Mouse (Mus musculus) heart, embryonic 14.5 days (tissue): ENCODE measurements at regions not wholly inside any gene's neighbourhood (a gene's known extent, or its start where the extent isn't known, plus 50 kb on each side); places are given as distances from the start of the nearest gene placed in this dataset.

Experiments used
- ATAC-seq: fragments of 200-750 bp; cut with Nextera tagmentation; 2 replicates; pipeline ENCODE4 v1.8.0; 2017; ENCODE audit warnings: low read depth, moderate TSS enrichment; ENCODE audit not compliant: insufficient number of reproducible peaks, insufficient read depth, low FRiP score
- H3K27ac ChIP-seq, 2 experiments: fragments of 200-500 bp in 1 of 2; fragments of 300-500 bp in 1 of 2; sonication (generic) in 1 of 2; replicated peaks in 1 of 2; 2 replicates each; pipeline ENCODE4 v1.5.1; 2012 to 2014; ENCODE audit warnings: low read depth in 2 of 2, low read length in 2 of 2, control low read depth in 1 of 2, mild to moderate bottlenecking in 1 of 2, mixed read lengths in 1 of 2; ENCODE audit not compliant: control insufficient read depth in 1 of 2, insufficient read depth in 1 of 2
- H3K27me3 ChIP-seq: fragments of 300-500 bp; sonication (generic); 2 replicates; pipeline ENCODE4 v1.6.1; 2014; ENCODE audit warnings: mild to moderate bottlenecking, low read length, control low read depth; ENCODE audit not compliant: control insufficient read depth, insufficient read depth
- H3K36me3 ChIP-seq: fragments of 300-500 bp; sonication (generic); 2 replicates; pipeline ENCODE4 v1.6.1; 2014; ENCODE audit warnings: mild to moderate bottlenecking, control low read depth, low read length, mixed read lengths; ENCODE audit not compliant: control insufficient read depth, insufficient read depth
- H3K4me1 ChIP-seq, 2 experiments: fragments of 200-500 bp in 1 of 2; fragments of 300-500 bp in 1 of 2; sonication (generic) in 1 of 2; 2 replicates each; pipeline ENCODE4 v1.6.1; 2012 to 2014; ENCODE audit warnings: low read length in 2 of 2, control low read depth in 1 of 2, mixed read lengths in 1 of 2; ENCODE audit not compliant: control insufficient read depth in 2 of 2, insufficient read depth in 2 of 2
- H3K4me2 ChIP-seq: fragments of 300-500 bp; sonication (generic); 2 replicates; pipeline ENCODE4 v1.6.1; 2014; ENCODE audit warnings: mild to moderate bottlenecking, low read length
- H3K4me3 ChIP-seq, 2 experiments: fragments of 200-500 bp in 1 of 2; fragments of 300-500 bp in 1 of 2; sonication (generic) in 1 of 2; 2 replicates each; pipeline ENCODE4 v1.5.1; 2012 to 2014; ENCODE audit warnings: low read length in 2 of 2, mild to moderate bottlenecking in 2 of 2, control low read depth in 1 of 2, low read depth in 1 of 2, moderate library complexity in 1 of 2; ENCODE audit not compliant: control insufficient read depth in 1 of 2, insufficient read depth in 1 of 2
- H3K9ac ChIP-seq: fragments of 300-500 bp; sonication (generic); 2 replicates; pipeline ENCODE4 v1.6.1; 2014; ENCODE audit warnings: mild to moderate bottlenecking, low read length
- H3K9me3 ChIP-seq: fragments of 300-500 bp; sonication (generic); 2 replicates; pipeline ENCODE4 v1.6.1; 2016; ENCODE audit warnings: low read length, control low read depth; ENCODE audit not compliant: control insufficient read depth
- WGBS: fragments of 180-500 bp; shearing (Covaris S2); extraction: QIAGEN DNeasy Blood & Tissue Kit; methylation state at CpG from one replicate; pipeline ENCODE4 v1.1.7; 2014; 5-methylcytosine and 5-hydroxymethylcytosine counted together

DNA sequence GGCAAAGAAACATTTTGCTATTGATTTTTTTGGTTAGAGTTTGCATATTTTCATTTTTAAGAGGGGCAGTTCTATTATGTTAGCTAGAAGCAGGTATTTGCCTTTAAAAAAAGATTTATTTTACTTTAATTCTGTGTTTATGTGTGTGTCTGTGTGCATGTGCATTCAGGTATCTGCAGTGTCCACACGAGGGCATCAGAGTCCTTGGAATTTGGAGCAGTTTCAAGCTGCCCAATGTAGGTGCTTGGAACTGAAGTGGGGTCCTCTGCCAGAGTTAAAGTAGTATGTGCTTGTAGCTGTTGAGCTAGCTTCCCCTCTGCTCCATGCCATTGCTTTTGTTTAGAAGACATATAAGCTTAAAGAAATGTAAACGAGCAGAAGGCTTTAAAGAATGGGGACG lies 89.1 kb downstream of the 9330182O14Rik start:
- Histone ChIP-seq H3K27me3 (no peaks in the 10 kb centered on the region), H3K27ac (no peak overlapping the region), H3K4me2 (no peak overlapping the region), H3K36me3 (no peaks in the 10 kb centered on the region), H3K9ac (no peak overlapping the region), H3K9me3 (0 out of 2 replicates have a peak, but pooled peaks cover 4% of the 10 kb centered on the region), H3K4me1 (no peaks in the 10 kb centered on the region), H3K4me3 (no peak overlapping the region)
- 82% methylated on average over 3 of the region's 3 CpGs for WGBS
- ATAC-seq = no peak

DNA sequence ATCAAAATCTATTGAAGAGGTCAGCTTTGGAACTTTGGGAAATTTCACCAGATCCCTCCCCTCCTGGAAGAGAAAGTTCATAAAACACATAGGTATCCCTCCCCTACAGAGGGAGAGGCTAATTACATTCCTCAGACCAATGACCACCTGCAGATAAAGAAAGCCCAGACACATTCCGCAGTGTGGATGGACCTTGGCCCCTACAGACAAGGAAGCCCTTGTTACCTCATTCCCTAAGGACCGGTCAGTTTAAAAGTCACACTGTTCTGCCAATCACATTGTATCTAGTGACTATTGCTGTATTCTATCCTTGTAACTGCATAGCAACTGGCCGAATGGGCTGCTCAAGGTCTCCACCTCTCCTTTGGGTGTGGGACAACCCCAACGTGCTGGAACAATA lies 107.6 kb downstream of the 9330182O14Rik start:
- ATAC-seq = no peak
- no peak overlapping the region for H3K4me2 ChIP-seq
- no peaks in the 10 kb centered on the region for H3K36me3 ChIP-seq
- H3K9ac ChIP-seq = no peak overlapping the region
- H3K4me3 ChIP-seq = no peak overlapping the region
- H3K27me3 ChIP-seq = no peaks in the 10 kb centered on the region
- no peak overlapping the region for H3K27ac ChIP-seq
- H3K4me1 ChIP-seq = no peaks in the 10 kb centered on the region
- H3K9me3 ChIP-seq = no peaks in the 10 kb centered on the region
- 74% methylated on average over 4 of the region's 4 CpGs for WGBS

DNA sequence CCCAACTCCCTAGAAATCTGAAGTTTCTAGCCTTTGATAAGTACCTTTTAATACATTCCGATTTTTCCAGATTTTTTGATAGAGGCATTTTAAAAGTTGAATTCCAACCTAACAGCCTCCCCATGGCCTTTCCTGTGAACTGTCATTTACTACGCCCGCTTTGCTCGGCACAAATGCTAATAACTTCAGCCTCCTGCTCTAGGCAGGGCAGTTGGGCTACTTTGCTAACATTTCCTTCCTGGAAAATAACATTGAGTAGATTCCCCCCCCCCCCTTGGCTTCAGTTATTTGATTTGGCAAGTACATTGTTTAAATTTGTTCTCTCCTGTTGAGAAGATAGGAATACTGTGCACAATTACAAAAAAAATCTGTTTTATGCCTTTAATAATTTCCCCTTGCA lies 114.8 kb downstream of the 9330182O14Rik start:
- no peaks in the 10 kb centered on the region for H3K9me3 ChIP-seq
- H3K4me2 ChIP-seq = no peak overlapping the region
- H3K27ac ChIP-seq = no peak overlapping the region
- H3K9ac ChIP-seq = no peak overlapping the region
- no peaks in the 10 kb centered on the region for H3K36me3 ChIP-seq
- no peaks in the 10 kb centered on the region for H3K4me1 ChIP-seq
- 69% methylated on average over 4 of the region's 4 CpGs for WGBS
- no peak for ATAC-seq
- no peak overlapping the region for H3K4me3 ChIP-seq
- H3K27me3 ChIP-seq = no peaks in the 10 kb centered on the region

DNA sequence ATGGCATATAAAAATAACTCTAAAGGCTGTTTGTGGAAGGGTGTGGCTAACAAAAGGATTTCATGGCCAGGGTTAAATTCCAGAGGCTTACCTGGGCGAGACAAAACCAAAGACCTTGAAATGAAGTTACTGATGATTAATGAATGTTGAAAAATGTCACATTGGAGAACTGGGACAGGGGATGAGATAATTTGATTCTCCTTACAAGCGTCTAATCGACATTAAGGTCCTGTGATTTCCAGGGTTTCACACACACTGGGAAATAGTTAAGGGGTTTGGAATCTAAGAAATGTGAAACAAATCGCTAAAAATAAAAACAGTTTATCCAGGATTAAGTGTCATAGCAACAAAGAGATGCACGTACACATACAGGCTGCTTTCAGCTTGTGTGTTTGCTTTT lies 125.3 kb downstream of the 9330182O14Rik start:
- ATAC-seq = no peak
- Histone ChIP-seq H3K9ac (no peak overlapping the region), H3K27me3 (no peaks in the 10 kb centered on the region)

DNA sequence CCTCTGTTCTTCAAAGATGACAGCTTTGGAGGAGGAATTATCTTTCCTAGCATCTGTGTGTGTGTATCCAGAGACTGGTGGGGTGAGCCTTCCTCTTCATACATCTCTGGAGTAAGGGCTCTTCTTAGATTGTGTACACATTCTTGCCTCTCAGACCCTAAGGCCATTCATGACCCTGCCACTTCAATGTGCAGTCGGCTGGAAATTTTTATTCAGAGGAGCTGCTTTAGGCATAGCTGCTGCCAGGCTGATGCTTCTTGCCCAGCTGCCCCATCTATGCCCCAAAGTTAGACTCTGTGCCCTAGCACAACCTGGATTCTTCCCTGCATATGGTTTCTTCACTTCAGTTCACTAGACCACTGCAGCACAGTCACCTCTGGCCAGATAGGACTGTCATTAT lies 144.9 kb downstream of the 9330182O14Rik start:
- ATAC-seq = no peak
- H3K4me1 ChIP-seq = no peaks in the 10 kb centered on the region
- WGBS = 77% methylated on average over 1 of the region's 1 CpGs
- no peak overlapping the region for H3K4me3 ChIP-seq
- H3K4me2 ChIP-seq = no peak overlapping the region
- H3K9ac ChIP-seq = no peak overlapping the region
- no peaks in the 10 kb centered on the region for H3K27me3 ChIP-seq
- H3K27ac ChIP-seq = no peak overlapping the region
- no peaks in the 10 kb centered on the region for H3K9me3 ChIP-seq
- no peaks in the 10 kb centered on the region for H3K36me3 ChIP-seq

More for the DNA sequence above, 125.3 kb downstream of the 9330182O14Rik start:
- Histone ChIP-seq H3K27ac (no peak overlapping the region), H3K9me3 (no peaks in the 10 kb centered on the region), H3K4me3 (no peak overlapping the region), H3K4me2 (no peak overlapping the region), H3K4me1 (no peaks in the 10 kb centered on the region), H3K36me3 (no peaks in the 10 kb centered on the region)
- 43% methylated on average over 5 of the region's 5 CpGs for WGBS

DNA sequence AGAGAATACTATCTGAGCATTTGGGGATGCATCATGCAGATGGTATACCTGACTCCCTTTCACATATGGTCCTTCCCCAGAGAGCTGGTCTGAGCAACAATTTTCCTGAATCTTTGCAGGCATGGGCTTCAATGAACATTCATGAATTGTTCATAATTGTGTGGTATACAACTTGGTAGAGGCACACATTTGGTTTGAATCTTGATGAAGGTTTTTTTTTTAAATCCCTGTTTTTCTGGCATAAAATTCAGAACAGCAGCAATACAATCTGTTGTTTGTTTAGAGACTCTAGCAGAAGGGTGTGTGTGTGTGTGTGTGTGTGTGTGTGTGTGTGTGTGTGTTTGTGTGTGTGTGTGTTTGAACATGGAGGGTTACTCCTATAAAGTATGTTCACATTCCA lies 146.4 kb downstream of the 9330182O14Rik start:
- ATAC-seq = no peak
- H3K36me3 ChIP-seq = no peaks in the 10 kb centered on the region
- no peaks in the 10 kb centered on the region for H3K9me3 ChIP-seq
- no peak overlapping the region for H3K4me2 ChIP-seq
- no peak overlapping the region for H3K27ac ChIP-seq
- no peaks in the 10 kb centered on the region for H3K27me3 ChIP-seq
- H3K4me3 ChIP-seq = no peak overlapping the region
- no peaks in the 10 kb centered on the region for H3K4me1 ChIP-seq
- H3K9ac ChIP-seq = no peak overlapping the region

DNA sequence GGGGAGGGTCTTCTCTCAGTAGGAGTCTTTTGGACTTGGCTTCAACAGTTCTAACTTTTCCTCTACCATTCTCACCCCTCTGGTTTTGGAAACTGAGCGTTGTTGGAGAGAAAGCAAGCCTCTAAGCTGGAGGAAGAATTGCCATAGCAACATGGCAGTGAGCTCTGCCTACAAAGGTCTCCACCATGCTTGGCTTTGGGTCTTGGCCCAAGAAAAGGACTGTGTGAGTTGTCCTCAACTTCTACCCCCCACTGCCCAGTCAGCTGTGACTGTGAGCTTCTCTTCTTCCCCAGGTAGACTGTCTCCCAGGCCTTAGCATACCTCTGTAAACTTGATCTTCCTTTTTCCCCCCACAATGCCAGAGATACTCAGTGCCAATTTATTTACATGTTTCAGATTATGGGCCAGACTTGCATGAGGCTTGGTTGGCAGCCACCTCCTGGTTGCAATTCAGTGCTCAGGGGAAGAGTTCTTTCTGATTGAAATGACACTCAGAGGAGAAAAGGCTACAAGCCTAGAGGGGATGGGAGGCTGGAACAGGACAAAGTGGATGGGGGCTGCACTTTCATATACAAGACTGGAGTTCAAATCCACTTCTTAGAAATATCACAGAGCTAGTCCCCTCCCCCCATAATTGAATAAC lies 147.0 kb downstream of the 9330182O14Rik start:
- no peaks in the 10 kb centered on the region for H3K36me3 ChIP-seq
- WGBS = 76% methylated on average over 1 of the region's 1 CpGs
- H3K9ac ChIP-seq = no peak overlapping the region
- H3K4me2 ChIP-seq = no peak overlapping the region
- no peak for ATAC-seq
- H3K4me3 ChIP-seq = no peak overlapping the region
- H3K27me3 ChIP-seq = no peaks in the 10 kb centered on the region
- H3K9me3 ChIP-seq = no peaks in the 10 kb centered on the region
- no peak overlapping the region for H3K27ac ChIP-seq
- no peaks in the 10 kb centered on the region for H3K4me1 ChIP-seq

DNA sequence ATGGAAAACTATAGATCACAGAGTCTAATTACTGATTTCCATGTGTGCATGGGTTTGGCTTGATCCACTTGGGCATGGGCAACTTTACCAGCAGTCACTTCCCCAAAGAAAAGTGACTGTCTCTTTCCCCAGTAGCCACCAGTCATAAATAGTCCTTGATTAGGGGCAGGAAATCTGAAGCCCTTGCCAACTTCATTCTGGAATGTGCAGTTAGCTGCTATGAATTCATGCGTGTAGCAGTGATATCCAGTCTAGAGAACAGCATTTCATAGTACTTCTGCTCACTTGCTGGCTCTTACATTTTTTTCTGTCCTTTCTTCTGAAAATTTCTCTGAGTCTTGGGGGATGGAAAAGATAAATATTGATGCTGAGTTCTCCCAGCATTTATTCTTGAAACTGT lies 157.4 kb downstream of the 9330182O14Rik start:
- Histone ChIP-seq H3K4me3 (no peak overlapping the region), H3K4me1 (no peaks in the 10 kb centered on the region), H3K27ac (no peak overlapping the region), H3K4me2 (no peak overlapping the region), H3K36me3 (no peaks in the 10 kb centered on the region), H3K9ac (no peak overlapping the region), H3K27me3 (no peaks in the 10 kb centered on the region), H3K9me3 (no peaks in the 10 kb centered on the region)
- WGBS = 35% methylated on average over 1 of the region's 1 CpGs
- ATAC-seq = no peak
